Mouse (Mus musculus): Measurements from ENCODE around the gene Sbk1.
"Not testable (repeated sequence)": the region's sequence is repeated elsewhere in the genome, so short reads cannot be mapped to it uniquely, and the experiment has no call there.

Gene Sbk1

DNA sequence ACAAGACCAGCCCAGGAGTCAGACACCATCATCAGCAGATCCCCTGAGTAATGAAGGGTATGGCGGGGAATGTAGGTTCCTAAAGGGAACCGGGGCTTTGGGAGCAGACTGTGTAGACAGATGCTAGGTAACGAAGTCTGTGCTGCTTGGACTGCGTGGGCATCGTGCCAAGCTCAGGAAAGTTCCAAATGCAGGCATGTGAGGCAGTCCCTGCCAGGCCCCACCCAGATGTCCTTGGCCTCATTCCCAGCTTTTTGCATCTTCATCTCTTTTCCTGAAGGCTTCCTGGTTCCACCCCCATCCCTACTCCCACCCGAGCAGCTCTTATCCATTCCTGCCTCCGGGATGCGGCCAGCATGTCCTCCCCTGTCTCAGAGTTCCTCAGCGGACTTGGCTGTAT is 6.5 kb upstream of the Sbk1 start:
- peak; percentile 69 for DNase-seq (ENCODE audit: low read depth, low spot score)

DNA sequence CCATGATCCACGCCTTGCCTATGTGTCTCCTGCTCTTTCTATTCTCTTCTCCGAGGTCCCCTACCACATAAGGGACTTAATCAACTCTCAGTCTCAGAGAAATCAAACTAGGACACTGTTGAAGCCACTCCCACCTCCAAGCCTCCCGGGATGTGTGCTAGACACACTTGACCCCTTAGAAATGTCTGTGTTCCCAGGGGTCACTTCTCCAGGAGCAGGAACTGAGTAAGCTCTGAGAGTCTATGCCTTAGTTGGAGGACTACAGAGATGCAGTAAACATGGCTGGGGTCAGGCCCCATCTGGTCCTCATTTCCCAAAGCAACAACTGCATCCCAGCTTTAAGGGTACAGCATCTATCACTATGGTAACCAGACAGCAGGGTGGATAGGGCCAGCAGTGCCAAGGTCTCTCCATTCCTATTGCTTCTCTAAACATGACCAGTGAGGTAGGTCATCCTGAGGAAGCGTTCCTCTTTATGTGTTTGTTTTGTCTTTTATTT is 6.0 kb upstream of the Sbk1 start:
- DNase-seq (ENCODE audit: low read depth, low spot score): no peak

- no peak for DNase-seq (ENCODE audit: low read depth, low spot score)
Measured at GRCm38 (mm10) chr7:126267606-126268005, 4.8 kb upstream of the Sbk1 start.

DNA sequence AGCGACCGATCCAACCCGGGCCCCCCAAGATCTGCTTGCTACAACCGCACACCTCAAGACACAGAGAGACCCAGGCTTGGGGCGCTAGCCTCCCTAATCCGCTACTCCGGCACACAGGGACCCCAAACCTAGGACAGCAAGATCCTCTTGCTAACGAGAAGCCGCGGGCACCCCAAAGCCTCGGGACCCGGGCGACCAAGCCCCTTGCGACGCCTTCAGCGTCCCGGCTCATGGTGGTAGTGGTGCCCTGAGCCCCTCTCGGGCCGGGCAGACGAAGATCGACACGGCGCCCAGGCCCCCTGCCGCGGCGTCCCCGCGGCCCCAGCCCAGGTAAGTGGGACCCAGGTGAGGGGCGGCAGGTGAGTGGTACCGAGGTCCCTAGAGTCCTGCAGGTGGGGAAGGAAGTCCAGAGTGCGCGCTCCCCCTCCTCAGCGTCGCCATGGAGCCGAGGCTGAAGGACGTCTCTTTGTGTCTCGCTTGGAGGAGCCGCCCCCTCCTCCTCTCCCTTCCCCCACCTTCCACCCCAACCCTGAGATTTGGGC is 422 bp downstream of the Sbk1 start:
- DNase-seq (ENCODE audit: low read depth, low spot score): peak; percentile 30

GRCm38 (mm10) chr7:126273351-126274042 is 1.1 kb downstream of the Sbk1 start:
- DNase-seq (ENCODE audit: low read depth, low spot score): no peak

- no peak for DNase-seq (ENCODE audit: low read depth, low spot score)
Measured at GRCm38 (mm10) chr7:126274137-126274536, 1.7 kb downstream of the Sbk1 start.

GRCm38 (mm10) chr7:126274626-126275025 is 2.2 kb downstream of the Sbk1 start:
- DNase-seq (ENCODE audit: low read depth, low spot score): no peak

DNA sequence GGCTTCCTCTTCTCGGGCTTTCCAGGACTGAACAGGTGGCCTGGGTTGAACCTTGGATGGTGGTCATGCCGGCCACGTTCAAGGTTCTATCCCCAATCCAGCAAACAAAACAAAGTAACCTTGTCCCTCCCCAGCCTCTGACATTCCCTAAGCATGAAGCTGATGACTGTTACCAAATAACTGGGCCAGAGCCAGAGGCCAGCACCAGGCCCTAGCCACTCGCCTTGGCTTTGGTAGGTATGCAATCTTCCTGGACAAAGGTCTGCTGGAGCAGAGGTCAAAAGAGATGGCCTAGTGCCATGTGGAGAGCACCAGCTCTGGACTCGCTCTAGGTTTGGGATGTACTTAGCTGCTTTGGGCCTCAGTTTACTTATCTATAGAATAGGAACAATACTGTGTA is 3.3 kb downstream of the Sbk1 start:
- DNase-seq (ENCODE audit: low read depth, low spot score): no peak

DNA sequence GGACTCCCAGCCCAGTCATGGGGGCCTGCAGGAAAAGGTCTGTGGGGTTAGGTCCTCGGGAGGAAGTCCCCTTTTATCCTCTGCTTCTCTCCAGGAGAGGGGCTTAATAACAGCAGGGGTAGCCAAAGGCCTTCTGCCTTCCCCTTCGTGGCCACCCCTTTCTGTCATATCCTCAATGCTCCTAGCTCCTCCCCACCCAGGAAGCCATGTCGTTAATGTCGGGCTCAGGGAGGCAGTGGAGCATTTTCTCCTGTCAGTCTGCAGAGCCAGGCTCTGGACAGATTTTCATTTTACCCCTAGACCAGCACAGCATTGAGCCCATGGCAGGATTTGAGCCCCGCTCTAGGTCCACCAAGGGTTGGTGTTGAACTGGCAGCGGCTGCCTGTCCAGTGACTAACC is 3.9 kb downstream of the Sbk1 start:
- no peak for DNase-seq (ENCODE audit: low read depth, low spot score)

- no peak for DNase-seq (ENCODE audit: low read depth, low spot score)
Measured at GRCm38 (mm10) chr7:126277536-126278295, 5.3 kb downstream of the Sbk1 start.

- no peak for DNase-seq (ENCODE audit: low read depth, low spot score)
Measured at GRCm38 (mm10) chr7:126278799-126279198, 6.4 kb downstream of the Sbk1 start.

DNA sequence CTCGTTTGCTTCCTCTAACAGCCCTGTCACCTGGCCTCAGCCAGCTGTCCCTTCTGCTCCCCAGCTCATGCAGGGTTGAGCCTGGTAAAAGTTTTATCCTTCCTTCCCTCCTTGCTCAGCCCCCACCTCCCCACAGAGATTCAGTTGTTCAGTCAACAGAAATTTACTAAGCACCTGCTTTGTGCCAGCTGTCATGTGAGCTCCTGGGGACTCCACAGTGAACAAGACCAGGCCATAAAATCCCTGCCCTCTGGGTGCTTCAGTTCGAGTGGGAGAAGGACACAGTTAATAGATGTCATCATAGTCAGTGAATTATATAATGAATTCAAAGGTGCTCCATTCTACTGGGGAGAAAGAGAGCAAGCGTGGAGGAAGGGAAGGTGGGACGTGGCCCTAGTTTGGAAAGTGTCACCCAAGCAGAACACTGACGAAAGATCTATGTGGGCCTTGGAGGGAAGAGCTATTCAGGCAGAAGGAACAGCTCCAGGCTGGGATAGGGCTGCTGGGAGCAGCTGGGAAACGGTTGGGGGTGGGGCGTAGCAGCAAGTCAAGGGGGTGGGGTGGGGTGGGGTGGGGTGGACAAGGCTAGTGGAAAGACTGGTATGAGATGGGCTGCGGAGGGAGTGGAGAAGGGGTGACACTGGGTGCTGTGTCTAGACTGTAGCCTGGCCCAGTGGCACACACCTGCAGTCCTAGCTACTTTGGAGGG is 7.5 kb downstream of the Sbk1 start:
- DNase-seq (ENCODE audit: low read depth, low spot score): no peak

- DNase-seq (ENCODE audit: low read depth, low spot score): no peak
Measured at GRCm38 (mm10) chr7:126280696-126281095, 8.3 kb downstream of the Sbk1 start.

DNA sequence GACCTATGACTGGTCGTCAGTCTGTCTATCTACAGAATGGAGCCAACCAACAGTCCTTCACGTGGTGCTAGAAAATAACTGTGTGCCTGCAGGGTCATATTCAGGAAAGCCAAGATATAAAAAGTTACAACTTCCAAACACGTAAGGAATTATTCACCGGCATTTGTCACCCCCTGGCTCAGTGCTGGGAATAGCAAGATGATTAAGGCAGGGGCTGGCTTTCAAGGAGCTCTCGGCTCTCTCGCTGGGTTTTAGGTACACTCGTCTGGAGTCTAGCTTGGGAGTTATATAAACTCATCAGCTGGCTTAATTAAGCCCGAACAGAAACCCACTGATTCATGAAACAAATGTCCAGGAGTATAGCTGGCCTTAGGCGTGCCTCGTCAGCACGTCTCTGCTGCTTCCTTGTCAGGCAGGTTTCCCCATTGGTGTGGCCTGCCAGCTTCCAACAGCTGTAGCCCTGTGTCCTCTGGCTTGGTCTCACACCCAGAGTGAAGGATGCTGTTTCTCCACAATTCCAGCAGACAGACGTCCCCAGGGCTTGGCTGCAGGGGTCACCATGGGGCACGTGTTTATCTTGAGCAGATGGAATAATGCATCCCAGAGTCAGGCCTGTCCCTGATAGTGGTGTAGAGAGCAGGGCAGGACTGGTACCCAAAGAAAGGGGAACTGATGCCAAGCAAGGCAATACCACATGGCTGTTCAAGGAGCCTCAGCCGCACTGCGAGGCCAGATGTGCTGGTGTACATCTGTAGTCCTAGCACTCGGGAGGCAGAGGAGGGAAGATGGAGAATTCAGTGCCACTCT is 9.7 kb downstream of the Sbk1 start:
- no peak for DNase-seq (ENCODE audit: low read depth, low spot score)

DNA sequence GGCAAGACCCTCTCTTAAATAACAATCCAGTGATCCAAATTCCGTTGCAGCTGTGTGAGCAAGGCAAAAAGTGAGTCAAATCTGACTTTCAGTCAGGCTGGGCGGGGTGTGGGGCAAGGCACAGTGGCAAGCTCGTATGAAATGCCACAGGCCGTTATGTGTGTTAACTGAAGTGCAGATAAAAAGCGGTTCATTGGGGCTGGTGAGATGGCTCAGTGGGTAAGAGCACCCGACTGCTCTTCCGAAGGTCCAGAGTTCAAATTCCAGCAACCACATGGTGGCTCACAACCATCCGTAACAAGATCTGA is 10.2 kb downstream of the Sbk1 start:
- not testable (repeated sequence) for DNase-seq (ENCODE audit: low read depth, low spot score)

DNA sequence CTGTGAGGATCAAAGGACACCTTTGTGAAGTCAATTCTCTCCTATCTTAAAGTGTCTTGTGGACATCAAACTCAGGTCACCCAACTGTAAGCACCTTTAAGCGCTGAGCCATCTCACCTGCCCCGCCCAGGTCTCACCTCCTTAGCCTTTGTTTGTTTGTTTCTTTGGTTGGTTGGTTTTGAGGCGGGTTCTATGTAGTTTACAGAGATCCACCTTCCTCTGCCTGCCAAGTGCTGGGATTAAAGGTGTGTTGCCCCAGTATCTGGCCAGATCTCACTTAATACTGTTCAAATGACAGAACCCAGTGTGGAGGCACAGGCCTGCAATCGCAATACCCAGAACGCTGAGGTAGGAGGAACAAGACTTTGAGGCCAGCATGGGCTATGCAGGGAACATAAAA is 11.6 kb downstream of the Sbk1 start:
- DNase-seq (ENCODE audit: low read depth, low spot score): no peak

DNA sequence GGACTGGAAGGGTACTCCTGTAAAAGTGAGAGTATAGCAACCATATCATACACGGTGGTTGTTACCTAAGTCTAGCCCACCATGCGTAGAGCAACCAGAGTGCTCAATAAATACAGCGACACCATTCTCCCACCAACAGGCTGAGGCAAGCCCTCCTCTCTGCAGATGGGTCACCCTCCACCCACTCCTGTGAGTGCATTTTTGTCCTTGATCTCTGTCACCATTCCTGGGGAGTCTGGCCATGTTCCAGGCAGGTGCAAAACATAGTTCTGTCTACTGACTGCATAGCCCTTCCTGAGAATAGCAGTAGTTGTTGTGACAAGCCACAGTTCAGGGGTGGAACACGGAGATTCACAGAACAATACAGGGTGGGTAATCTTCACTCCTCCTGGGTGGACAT is 12.0 kb downstream of the Sbk1 start:
- no peak for DNase-seq (ENCODE audit: low read depth, low spot score)

- no peak for DNase-seq (ENCODE audit: low read depth, low spot score)
Measured at GRCm38 (mm10) chr7:126284865-126285264, 12.4 kb downstream of the Sbk1 start.

DNA sequence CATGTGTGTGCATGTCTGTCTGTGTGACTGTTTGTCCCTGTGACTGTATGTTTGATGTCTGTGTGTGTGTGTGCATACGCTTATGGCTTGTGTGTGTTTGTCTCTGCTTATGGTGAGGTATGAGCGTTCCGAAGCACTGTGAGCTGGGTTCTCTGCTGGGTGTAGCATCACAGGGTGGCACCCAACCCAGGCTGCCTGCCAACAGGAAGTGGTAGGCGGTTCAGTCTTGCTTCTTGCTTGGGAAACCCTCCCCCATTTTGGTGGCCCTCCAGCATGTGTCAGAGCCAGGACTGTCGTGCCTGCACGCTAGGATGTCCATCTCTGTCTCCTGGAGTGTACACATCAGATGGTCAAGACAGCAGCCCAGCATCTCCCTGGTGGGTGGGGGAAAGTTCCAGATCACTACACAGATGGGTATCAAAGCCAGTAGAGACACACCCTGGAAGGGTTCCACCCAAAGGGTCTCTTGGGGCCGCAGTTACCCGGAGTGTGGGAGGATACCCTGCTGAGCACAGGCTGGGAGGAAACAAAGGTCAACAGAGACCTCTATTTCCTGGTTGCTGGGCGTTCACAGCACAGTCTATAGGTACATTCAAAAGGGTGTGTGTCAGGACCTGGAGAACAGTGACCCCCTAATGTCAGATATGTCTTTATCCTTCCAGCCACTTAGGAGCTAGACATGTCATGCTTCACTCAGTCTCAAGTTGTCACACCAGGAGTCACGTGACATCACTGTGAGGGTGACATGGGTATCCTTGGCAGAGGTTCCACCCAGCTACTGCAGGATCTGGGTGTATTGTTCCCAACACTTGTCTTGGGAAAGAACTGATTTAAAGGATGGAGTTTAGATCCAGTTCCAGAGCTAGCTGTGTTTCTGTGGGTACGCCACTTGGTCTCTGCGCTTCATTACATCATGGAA is 13.1 kb downstream of the Sbk1 start:
- no peak for DNase-seq (ENCODE audit: low read depth, low spot score)

GRCm38 (mm10) chr7:126286311-126286710 is 13.9 kb downstream of the Sbk1 start:
- DNase-seq (ENCODE audit: low read depth, low spot score): no peak
